Mouse (Mus musculus): ENCODE measurements at regions not wholly inside any gene's neighbourhood (a gene's known extent, or its start where the extent isn't known, plus 50 kb on each side); places are given as distances from the start of the nearest gene placed in this dataset.

DNA sequence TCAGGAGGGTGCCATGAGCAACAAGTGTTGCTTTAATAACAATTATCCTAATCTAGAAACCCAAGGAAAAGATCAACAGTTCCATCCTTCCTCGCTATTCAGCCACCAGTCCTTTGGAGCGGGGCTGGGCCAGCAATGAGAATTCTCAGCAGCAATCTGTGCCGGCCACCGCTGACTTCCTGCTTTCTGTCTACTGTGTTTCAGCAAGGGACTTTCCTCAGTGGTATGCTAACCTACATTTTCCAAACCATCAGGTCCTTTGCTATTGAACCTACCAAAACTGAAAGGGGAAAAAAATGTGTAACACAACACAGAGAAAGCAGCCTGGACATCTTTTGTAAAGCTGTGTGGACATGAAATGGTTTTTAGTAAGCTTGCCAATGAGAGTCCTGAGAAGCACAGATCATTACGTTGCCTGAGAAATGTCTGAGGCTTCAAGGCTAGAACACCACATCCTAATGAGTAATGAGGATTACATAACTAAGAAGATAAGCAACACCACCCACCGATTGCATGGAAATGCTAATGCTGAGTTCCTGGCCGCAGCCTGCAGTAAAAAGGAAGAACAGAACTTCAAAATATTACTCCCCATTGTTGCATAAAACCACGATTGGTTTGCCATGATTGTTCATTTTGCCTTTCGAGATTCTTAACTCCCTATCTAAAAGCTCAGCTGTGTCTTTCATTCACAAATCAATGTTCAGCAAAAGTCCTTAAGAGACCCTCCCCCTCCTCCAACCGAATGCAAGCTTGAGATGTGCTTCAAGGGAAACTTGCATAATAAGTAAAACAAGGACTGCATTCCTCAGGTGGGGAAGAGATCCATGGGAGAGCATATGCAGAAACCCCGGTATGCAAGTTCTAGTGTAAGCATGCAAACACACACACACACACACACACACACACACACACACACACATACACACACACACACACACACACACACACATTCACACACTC lies 130.9 kb upstream of the 4930412O13Rik start:
- ATAC-seq (replicated peaks; ENCODE audit: low FRiP score) (no peak), DNase-seq (ENCODE audit: low spot score) (no peak)
- Histone ChIP-seq H3K9ac (ENCODE audit: low read length) (no peak overlapping the region), H3K27ac (ENCODE audit: low read depth, low read length) (no peak overlapping the region), H3K4me3 (ENCODE audit: low read depth, low read length) (no peak overlapping the region), H3K4me1 (replicated peaks; ENCODE audit: control insufficient read depth, insufficient read depth, low read length) (no peaks in the 10 kb centered on the region), H3K36me3 (ENCODE audit: control insufficient read depth, insufficient read depth, low read length) (no peaks in the 10 kb centered on the region), H3K9me3 (ENCODE audit: control insufficient read depth, low read length) (no peaks in the 10 kb centered on the region), H3K4me2 (ENCODE audit: low read depth, low read length, severe bottlenecking) (no peak overlapping the region), H3K27me3 (ENCODE audit: control insufficient read depth, insufficient read depth, low read length) (no peaks in the 10 kb centered on the region)
- 38% methylated on average over 11 of the region's 11 CpGs for WGBS

- Histone ChIP-seq H3K9me3 (ENCODE audit: control insufficient read depth, low read length) (no peaks in the 10 kb centered on the region), H3K4me3 (ENCODE audit: low read depth, low read length) (no peak overlapping the region), H3K4me2 (ENCODE audit: low read depth, low read length, severe bottlenecking) (no peak overlapping the region), H3K36me3 (ENCODE audit: control insufficient read depth, insufficient read depth, low read length) (no peaks in the 10 kb centered on the region), H3K27ac (ENCODE audit: low read depth, low read length) (no peak overlapping the region), H3K27me3 (ENCODE audit: control insufficient read depth, insufficient read depth, low read length) (no peaks in the 10 kb centered on the region), H3K4me1 (replicated peaks; ENCODE audit: control insufficient read depth, insufficient read depth, low read length) (no peaks in the 10 kb centered on the region), H3K9ac (ENCODE audit: low read length) (no peak overlapping the region)
- ATAC-seq (replicated peaks; ENCODE audit: low FRiP score) (no peak), DNase-seq (ENCODE audit: low spot score) (no peak)
- WGBS = 87% methylated on average over 7 of the region's 7 CpGs
Measured at GRCm38 (mm10) chr2:9753691-9754090, 127.4 kb upstream of the 4930412O13Rik start.

DNA sequence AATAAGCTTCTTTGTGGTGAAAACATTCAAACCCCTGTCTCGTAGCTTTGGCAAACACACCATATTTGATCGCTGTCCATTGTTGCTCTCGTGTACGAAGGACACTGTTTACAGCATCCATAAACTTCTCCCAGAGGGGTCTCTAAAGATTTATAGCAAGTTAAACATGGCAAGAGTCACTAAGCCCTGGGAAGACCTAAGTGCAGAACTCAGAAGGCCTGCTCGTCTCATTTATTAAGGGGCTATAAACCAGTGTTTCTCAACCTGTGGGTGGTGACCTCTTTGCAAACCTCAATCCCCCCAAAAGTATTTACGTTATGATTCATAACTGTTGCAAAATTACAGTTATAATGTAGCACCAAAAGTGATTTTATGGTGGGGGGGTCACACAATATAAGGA lies 126.9 kb upstream of the 4930412O13Rik start:
- H3K27ac ChIP-seq (ENCODE audit: low read depth, low read length) = no peak overlapping the region
- no peak overlapping the region for H3K9ac ChIP-seq (ENCODE audit: low read length)
- WGBS = 90% methylated on average over 6 of the region's 6 CpGs
- H3K27me3 ChIP-seq (ENCODE audit: control insufficient read depth, insufficient read depth, low read length) = no peaks in the 10 kb centered on the region
- no peak overlapping the region for H3K4me3 ChIP-seq (ENCODE audit: low read depth, low read length)
- H3K36me3 ChIP-seq (ENCODE audit: control insufficient read depth, insufficient read depth, low read length) = no peaks in the 10 kb centered on the region
- H3K9me3 ChIP-seq (ENCODE audit: control insufficient read depth, low read length) = no peaks in the 10 kb centered on the region
- no peak for ATAC-seq (replicated peaks; ENCODE audit: low FRiP score)
- no peak overlapping the region for H3K4me2 ChIP-seq (ENCODE audit: low read depth, low read length, severe bottlenecking)
- no peaks in the 10 kb centered on the region for H3K4me1 ChIP-seq (replicated peaks; ENCODE audit: control insufficient read depth, insufficient read depth, low read length)
- DNase-seq (ENCODE audit: low spot score) = no peak

DNA sequence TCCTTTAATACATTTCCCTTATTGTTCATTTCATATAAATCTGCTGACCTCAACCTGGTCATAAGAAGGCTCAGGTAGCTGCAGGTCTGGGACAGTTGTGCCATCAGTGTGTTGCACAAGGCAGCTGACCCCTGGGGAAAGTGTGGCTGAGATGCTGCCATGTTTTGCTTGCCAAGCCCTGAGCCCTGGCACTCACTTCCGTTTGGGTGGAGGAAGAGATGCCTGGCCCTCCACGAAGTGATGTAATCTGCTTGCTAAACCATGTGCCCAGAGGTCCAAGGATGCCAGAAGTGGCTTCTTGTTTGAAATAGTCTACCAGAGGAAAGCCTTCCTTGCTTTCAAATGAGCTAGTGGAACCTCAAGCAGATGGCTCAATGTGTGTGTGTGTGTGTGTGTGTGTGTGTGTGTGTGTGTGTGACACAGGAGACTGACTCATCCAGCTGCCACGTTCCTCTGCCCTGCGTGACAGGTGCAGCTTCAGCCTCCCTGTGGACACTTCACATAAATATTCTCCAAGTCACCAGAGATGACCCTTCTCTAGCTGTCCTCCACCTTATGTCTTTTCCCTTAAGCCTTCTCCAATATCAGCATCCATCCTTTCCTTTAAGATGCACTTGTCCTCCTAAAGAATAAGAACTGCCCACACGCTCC lies 123.2 kb upstream of the 4930412O13Rik start:
- Histone ChIP-seq H3K27ac (ENCODE audit: low read depth, low read length) (no peak overlapping the region), H3K4me3 (ENCODE audit: low read depth, low read length) (no peak overlapping the region), H3K36me3 (ENCODE audit: control insufficient read depth, insufficient read depth, low read length) (no peaks in the 10 kb centered on the region), H3K4me2 (ENCODE audit: low read depth, low read length, severe bottlenecking) (no peak overlapping the region), H3K4me1 (replicated peaks; ENCODE audit: control insufficient read depth, insufficient read depth, low read length) (no peaks in the 10 kb centered on the region), H3K27me3 (ENCODE audit: control insufficient read depth, insufficient read depth, low read length) (no peaks in the 10 kb centered on the region), H3K9me3 (ENCODE audit: control insufficient read depth, low read length) (no peaks in the 10 kb centered on the region), H3K9ac (ENCODE audit: low read length) (no peak overlapping the region)
- 86% methylated on average over 5 of the region's 5 CpGs for WGBS
- no peak for ATAC-seq (replicated peaks; ENCODE audit: low FRiP score)
- no peak for DNase-seq (ENCODE audit: low spot score)

DNA sequence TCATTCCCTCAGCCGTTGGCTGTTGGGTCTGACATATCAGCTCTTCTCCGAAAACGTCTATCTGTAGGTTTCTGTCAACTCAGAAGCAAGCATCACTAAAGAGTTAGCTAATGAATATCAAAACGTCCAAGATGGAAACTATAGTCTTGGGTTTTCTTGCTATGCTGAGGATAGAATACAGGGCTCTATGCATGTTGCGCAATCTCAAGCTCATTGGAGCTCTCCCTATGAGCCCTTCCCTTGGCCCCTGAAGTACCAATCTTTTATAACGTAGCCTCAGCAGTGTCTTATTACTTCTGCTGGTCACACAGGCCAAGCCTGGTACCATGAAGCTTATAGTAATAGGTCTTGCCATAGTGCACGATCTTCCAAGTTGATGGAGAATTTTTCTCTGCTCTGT lies 122.1 kb upstream of the 4930412O13Rik start:
- ATAC-seq (replicated peaks; ENCODE audit: low FRiP score) = no peak

GRCm38 (mm10) chr2:9759389-9760104 lies 121.5 kb upstream of the 4930412O13Rik start:
- no peaks in the 10 kb centered on the region for H3K9me3 ChIP-seq (ENCODE audit: control insufficient read depth, low read length)
- no peaks in the 10 kb centered on the region for H3K36me3 ChIP-seq (ENCODE audit: control insufficient read depth, insufficient read depth, low read length)
- H3K27ac ChIP-seq (ENCODE audit: low read depth, low read length) = no peak overlapping the region
- H3K4me3 ChIP-seq (ENCODE audit: low read depth, low read length) = no peak overlapping the region
- no peaks in the 10 kb centered on the region for H3K27me3 ChIP-seq (ENCODE audit: control insufficient read depth, insufficient read depth, low read length)
- H3K9ac ChIP-seq (ENCODE audit: low read length) = no peak overlapping the region
- no peak overlapping the region for H3K4me2 ChIP-seq (ENCODE audit: low read depth, low read length, severe bottlenecking)
- ATAC-seq (replicated peaks; ENCODE audit: low FRiP score) (no peak), DNase-seq (ENCODE audit: low spot score) (no peak)
- 85% methylated on average over 7 of the region's 7 CpGs for WGBS
- H3K4me1 ChIP-seq (replicated peaks; ENCODE audit: control insufficient read depth, insufficient read depth, low read length) = no peaks in the 10 kb centered on the region

More for the DNA sequence above, 122.1 kb upstream of the 4930412O13Rik start:
- Histone ChIP-seq H3K4me2 (ENCODE audit: low read depth, low read length, severe bottlenecking) (no peak overlapping the region), H3K27me3 (ENCODE audit: control insufficient read depth, insufficient read depth, low read length) (no peaks in the 10 kb centered on the region), H3K9ac (ENCODE audit: low read length) (no peak overlapping the region), H3K36me3 (ENCODE audit: control insufficient read depth, insufficient read depth, low read length) (no peaks in the 10 kb centered on the region), H3K27ac (ENCODE audit: low read depth, low read length) (no peak overlapping the region), H3K4me3 (ENCODE audit: low read depth, low read length) (no peak overlapping the region), H3K4me1 (replicated peaks; ENCODE audit: control insufficient read depth, insufficient read depth, low read length) (no peaks in the 10 kb centered on the region), H3K9me3 (ENCODE audit: control insufficient read depth, low read length) (no peaks in the 10 kb centered on the region)
- WGBS = 90% methylated on average over 7 of the region's 7 CpGs
- no peak for DNase-seq (ENCODE audit: low spot score)

GRCm38 (mm10) chr2:9780159-9780558 lies 100.9 kb upstream of the 4930412O13Rik start:
- H3K36me3 ChIP-seq (ENCODE audit: control insufficient read depth, insufficient read depth, low read length) = no peaks in the 10 kb centered on the region
- no peak overlapping the region for H3K27ac ChIP-seq (ENCODE audit: low read depth, low read length)
- H3K27me3 ChIP-seq (ENCODE audit: control insufficient read depth, insufficient read depth, low read length) = no peaks in the 10 kb centered on the region
- DNase-seq (ENCODE audit: low spot score) (no peak), ATAC-seq (replicated peaks; ENCODE audit: low FRiP score) (no peak)
- whole genome bisulfite sequencing = 77% methylated on average over 2 of the region's 2 CpGs
- H3K4me2 ChIP-seq (ENCODE audit: low read depth, low read length, severe bottlenecking) = no peak overlapping the region
- no peak overlapping the region for H3K9ac ChIP-seq (ENCODE audit: low read length)
- H3K4me3 ChIP-seq (ENCODE audit: low read depth, low read length) = no peak overlapping the region
- no peaks in the 10 kb centered on the region for H3K9me3 ChIP-seq (ENCODE audit: control insufficient read depth, low read length)
- H3K4me1 ChIP-seq (replicated peaks; ENCODE audit: control insufficient read depth, insufficient read depth, low read length) = no peaks in the 10 kb centered on the region

DNA sequence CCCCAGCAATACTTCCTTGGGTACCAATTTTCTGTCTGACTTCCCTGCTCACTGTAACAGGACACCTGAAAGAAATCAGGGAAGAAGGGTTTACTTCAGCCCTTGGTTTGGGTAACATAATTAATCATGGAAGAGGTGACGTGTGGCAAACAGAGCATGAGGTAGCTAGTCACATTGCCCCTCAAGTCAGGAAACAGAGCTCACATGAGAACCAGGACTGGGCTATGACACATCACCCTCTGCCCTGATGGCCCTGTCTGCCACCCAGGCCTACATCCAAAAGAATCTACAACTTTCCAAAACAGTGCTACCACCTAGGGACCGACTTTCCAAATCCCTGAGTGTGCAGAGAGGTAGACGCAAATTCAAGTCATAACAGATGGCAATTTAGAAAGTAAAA lies 98.4 kb upstream of the 4930412O13Rik start:
- ATAC-seq (replicated peaks; ENCODE audit: low FRiP score) (no peak), DNase-seq (ENCODE audit: low spot score) (no peak)
- 79% methylated on average over 3 of the region's 3 CpGs for whole genome bisulfite sequencing
- Histone ChIP-seq H3K36me3 (ENCODE audit: control insufficient read depth, insufficient read depth, low read length) (no peaks in the 10 kb centered on the region), H3K4me3 (ENCODE audit: low read depth, low read length) (no peak overlapping the region), H3K4me1 (replicated peaks; ENCODE audit: control insufficient read depth, insufficient read depth, low read length) (no peaks in the 10 kb centered on the region), H3K9ac (ENCODE audit: low read length) (no peak overlapping the region), H3K9me3 (ENCODE audit: control insufficient read depth, low read length) (no peaks in the 10 kb centered on the region), H3K27ac (ENCODE audit: low read depth, low read length) (no peak overlapping the region), H3K27me3 (ENCODE audit: control insufficient read depth, insufficient read depth, low read length) (no peaks in the 10 kb centered on the region), H3K4me2 (ENCODE audit: low read depth, low read length, severe bottlenecking) (no peak overlapping the region)

All from forebrain, embryonic 11.5 days (tissue).